Mouse (Mus musculus): ENCODE measurements around the gene Egfl6. TPM values are rescaled to one million over a fixed set of nuclear protein-coding genes. Genes with fewer than 3 reads are reported as not detected.

Gene Egfl6
- polyA plus RNA-seq, 1 experiment from 2014 or later: 4.8 TPM

DNA sequence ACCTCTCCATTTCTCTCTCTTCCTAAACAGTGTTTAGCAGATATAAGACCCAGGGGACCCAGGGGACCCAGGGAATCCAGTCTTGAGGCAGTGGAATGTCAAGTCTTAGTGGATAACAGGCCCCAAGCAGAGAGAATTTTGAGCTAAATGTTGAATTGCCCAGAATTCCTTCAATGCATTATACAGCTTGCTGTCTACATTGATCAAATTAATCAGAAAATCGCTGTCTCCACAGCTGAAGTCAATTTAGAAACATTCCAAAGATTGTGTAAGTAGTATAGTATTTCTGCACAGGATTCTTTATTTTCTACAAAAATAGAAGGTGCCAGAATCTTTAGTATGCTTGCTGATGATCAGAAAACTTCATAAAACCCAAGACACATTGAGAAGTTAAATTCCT, 9.4 kb downstream of the Egfl6 start:
- H3K4me1 ChIP-seq (ENCODE audit: control insufficient read depth, insufficient read depth, low read depth, low read length): no peaks in the 10 kb centered on the region
- whole genome bisulfite sequencing: 68% methylated on average over 1 of the region's 1 CpGs
- H3K36me3 ChIP-seq (ENCODE audit: control insufficient read depth, insufficient read depth, low read length): no peaks in the 10 kb centered on the region
- no peak for ATAC-seq
- H3K27ac ChIP-seq (ENCODE audit: low read depth, low read length): no peak overlapping the region
- no peak overlapping the region for H3K9ac ChIP-seq (ENCODE audit: low read depth, low read length)
- H3K4me3 ChIP-seq (ENCODE audit: low read length): no peak overlapping the region
- no peak overlapping the region for H3K4me2 ChIP-seq (ENCODE audit: low read length)
- no peaks in the 10 kb centered on the region; the same call in 1 of the 2 replicates for H3K27me3 ChIP-seq (replicated peaks; ENCODE audit: control insufficient read depth, insufficient read depth, low read length)
- H3K9me3 ChIP-seq (ENCODE audit: control insufficient read depth, low read length): no peaks in the 10 kb centered on the region

DNA sequence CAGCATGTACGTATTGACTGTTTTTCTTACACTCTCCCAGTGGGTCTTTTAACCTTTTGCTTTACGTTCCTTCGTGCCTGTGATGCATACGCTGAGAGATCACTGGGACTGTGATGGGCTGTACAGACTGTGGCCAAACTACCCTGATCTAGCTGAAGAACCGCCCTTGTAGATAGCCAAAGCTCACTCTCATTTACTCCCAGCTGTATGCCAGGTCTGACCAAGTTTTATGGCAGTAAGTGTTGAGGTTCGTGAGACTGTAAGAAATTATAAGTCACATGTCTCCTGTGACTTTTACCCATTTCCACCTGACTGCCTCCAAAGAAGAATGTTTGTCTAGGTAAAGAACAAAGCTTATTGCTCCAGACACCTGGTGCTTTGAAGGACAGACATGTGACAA, 19.5 kb downstream of the Egfl6 start:
- Histone ChIP-seq H3K4me2 (ENCODE audit: low read length) (no peak overlapping the region), H3K27ac (ENCODE audit: low read depth, low read length) (no peak overlapping the region), H3K9ac (ENCODE audit: low read depth, low read length) (no peak overlapping the region), H3K4me1 (ENCODE audit: control insufficient read depth, insufficient read depth, low read depth, low read length) (no peaks in the 10 kb centered on the region), H3K27me3 (replicated peaks; ENCODE audit: control insufficient read depth, insufficient read depth, low read length) (no peaks in the 10 kb centered on the region; the same call in 1 of the 2 replicates), H3K4me3 (ENCODE audit: low read length) (no peak overlapping the region), H3K36me3 (ENCODE audit: control insufficient read depth, insufficient read depth, low read length) (no peaks in the 10 kb centered on the region), H3K9me3 (ENCODE audit: control insufficient read depth, low read length) (no peaks in the 10 kb centered on the region)
- ATAC-seq: no peak
- WGBS: 84% methylated on average over 6 of the region's 6 CpGs

DNA sequence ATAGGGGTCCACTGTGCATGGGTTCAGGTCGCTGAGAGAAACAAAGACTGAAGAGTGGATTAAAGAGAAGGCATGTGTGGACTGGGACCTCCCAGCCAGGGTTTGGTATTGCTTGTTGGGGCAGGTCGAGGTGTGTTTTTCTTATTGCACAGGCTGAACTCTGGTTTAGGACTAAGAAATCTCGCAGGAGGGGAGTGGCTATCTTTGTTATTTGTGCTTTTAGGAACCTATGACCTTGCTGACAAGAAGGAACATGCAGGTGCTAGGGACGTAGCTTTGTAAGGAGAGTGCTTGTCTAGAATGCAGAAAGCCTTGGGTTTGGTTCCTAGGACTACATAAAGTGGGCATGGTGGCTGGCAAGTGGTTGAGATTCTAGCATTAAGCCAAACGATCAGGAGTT, 20.1 kb downstream of the Egfl6 start:
- WGBS: 75% methylated on average over 5 of the region's 5 CpGs
- ATAC-seq: no peak
- no peak overlapping the region for H3K27ac ChIP-seq (ENCODE audit: low read depth, low read length)

DNA sequence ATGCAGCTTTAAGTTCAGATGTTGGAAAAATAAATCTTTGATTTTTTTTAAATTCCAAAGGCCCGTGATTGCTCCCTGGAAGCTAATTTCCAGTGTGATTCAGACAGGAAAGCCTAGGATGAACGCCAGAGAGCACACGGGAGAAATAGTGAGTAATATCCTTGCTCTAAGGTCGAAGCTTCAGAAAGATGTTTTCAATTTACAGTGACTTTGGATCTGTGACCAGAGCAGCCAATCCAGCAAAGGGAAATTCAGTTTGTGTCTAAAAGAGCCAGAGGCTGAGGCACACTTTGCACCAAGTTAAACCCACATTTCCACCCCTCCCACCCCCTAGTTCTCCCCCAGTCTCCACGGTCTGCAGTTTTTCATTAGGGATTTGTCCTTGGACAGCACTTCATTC, 20.6 kb downstream of the Egfl6 start:
- WGBS: 74% methylated on average over 5 of the region's 5 CpGs
- no peak overlapping the region for H3K9ac ChIP-seq (ENCODE audit: low read depth, low read length)
- H3K4me1 ChIP-seq (ENCODE audit: control insufficient read depth, insufficient read depth, low read depth, low read length): no peaks in the 10 kb centered on the region
- no peak overlapping the region for H3K4me2 ChIP-seq (ENCODE audit: low read length)
- no peaks in the 10 kb centered on the region; the same call in 1 of the 2 replicates for H3K27me3 ChIP-seq (replicated peaks; ENCODE audit: control insufficient read depth, insufficient read depth, low read length)
- no peak overlapping the region for H3K4me3 ChIP-seq (ENCODE audit: low read length)
- no peak overlapping the region for H3K27ac ChIP-seq (ENCODE audit: low read depth, low read length)
- no peaks in the 10 kb centered on the region for H3K36me3 ChIP-seq (ENCODE audit: control insufficient read depth, insufficient read depth, low read length)
- no peaks in the 10 kb centered on the region for H3K9me3 ChIP-seq (ENCODE audit: control insufficient read depth, low read length)
- no peak for ATAC-seq

More for the DNA sequence above, 20.1 kb downstream of the Egfl6 start:
- H3K9me3 ChIP-seq (ENCODE audit: control insufficient read depth, low read length): no peaks in the 10 kb centered on the region
- no peaks in the 10 kb centered on the region; the same call in 1 of the 2 replicates for H3K27me3 ChIP-seq (replicated peaks; ENCODE audit: control insufficient read depth, insufficient read depth, low read length)
- H3K4me2 ChIP-seq (ENCODE audit: low read length): no peak overlapping the region
- H3K4me3 ChIP-seq (ENCODE audit: low read length): no peak overlapping the region
- H3K4me1 ChIP-seq (ENCODE audit: control insufficient read depth, insufficient read depth, low read depth, low read length): no peaks in the 10 kb centered on the region
- no peaks in the 10 kb centered on the region for H3K36me3 ChIP-seq (ENCODE audit: control insufficient read depth, insufficient read depth, low read length)
- H3K9ac ChIP-seq (ENCODE audit: low read depth, low read length): no peak overlapping the region

DNA sequence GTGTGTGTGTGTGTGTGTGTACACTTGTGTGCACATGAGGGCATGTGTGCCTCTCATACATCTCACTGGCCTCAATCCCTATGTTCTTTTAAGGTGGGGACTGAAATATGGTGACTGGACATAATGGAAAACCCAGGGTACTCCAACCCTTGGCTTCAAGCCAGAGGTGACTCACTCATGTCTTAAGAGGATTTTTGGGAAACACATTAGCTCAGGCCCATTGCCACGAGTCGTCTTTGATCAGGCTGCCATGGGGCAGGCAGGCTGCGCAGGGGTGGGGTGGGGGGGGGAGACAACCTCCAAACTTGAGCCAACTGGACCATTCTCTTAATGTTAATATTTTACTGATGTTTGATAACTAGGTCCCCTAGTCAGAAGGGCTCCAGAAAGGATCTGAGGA, 26.2 kb downstream of the Egfl6 start:
- Histone ChIP-seq H3K27ac (ENCODE audit: low read depth, low read length) (no peak overlapping the region), H3K4me1 (ENCODE audit: control insufficient read depth, insufficient read depth, low read depth, low read length) (no peaks in the 10 kb centered on the region), H3K9me3 (ENCODE audit: control insufficient read depth, low read length) (no peaks in the 10 kb centered on the region), H3K4me2 (ENCODE audit: low read length) (no peak overlapping the region), H3K27me3 (replicated peaks; ENCODE audit: control insufficient read depth, insufficient read depth, low read length) (no peaks in the 10 kb centered on the region; the same call in 1 of the 2 replicates), H3K4me3 (ENCODE audit: low read length) (no peak overlapping the region), H3K9ac (ENCODE audit: low read depth, low read length) (no peak overlapping the region), H3K36me3 (ENCODE audit: control insufficient read depth, insufficient read depth, low read length) (no peaks in the 10 kb centered on the region)
- no peak for ATAC-seq
- WGBS: 81% methylated on average over 3 of the region's 3 CpGs

DNA sequence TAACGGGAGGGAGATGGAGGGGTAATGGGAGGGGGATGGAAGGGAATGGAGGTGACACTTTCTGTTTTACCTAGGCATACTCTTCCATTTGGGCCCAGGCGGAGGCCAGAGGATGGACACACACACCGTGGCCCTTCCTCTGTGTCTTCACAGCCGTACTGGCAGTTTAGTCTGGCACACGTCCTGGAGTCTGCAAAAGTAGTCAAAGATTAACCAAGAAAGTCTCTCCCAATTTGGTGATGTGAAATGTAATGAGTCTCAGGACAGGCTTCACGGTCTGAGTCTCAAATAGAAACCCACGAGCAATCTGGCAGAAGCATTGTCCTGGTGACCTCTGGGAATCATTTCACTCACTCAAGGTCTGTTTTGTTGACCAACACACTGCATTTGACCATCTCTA, 33.2 kb downstream of the Egfl6 start:
- no peak for ATAC-seq
- Histone ChIP-seq H3K27me3 (replicated peaks; ENCODE audit: control insufficient read depth, insufficient read depth, low read length) (no peaks in the 10 kb centered on the region), H3K27ac (ENCODE audit: low read depth, low read length) (no peak overlapping the region), H3K9me3 (ENCODE audit: control insufficient read depth, low read length) (no peaks in the 10 kb centered on the region), H3K36me3 (ENCODE audit: control insufficient read depth, insufficient read depth, low read length) (no peaks in the 10 kb centered on the region), H3K4me1 (ENCODE audit: control insufficient read depth, insufficient read depth, low read depth, low read length) (no peaks in the 10 kb centered on the region), H3K9ac (ENCODE audit: low read depth, low read length) (no peak overlapping the region), H3K4me3 (ENCODE audit: low read length) (no peak overlapping the region), H3K4me2 (ENCODE audit: low read length) (no peak overlapping the region)
- 84% methylated on average over 7 of the region's 7 CpGs for WGBS

DNA sequence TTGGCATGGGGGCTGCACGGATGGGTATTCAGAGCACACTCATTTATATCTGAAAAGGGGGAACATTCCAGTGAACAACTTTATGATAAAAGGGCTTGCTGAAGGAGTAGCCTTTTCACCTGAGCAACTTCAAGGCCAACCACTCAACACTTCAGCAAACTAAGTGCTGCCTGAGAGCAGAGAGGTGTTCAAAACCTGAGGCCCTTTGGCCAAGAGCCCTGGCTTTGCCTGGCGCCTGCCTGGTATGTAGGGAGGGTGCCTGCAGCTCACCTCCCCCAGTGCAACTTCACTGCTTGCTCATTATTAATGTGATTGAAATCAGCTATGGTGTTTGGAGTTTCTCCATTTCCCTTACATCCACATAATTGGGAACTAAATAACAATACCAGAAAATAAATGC, 39.0 kb downstream of the Egfl6 start:
- Histone ChIP-seq H3K4me2 (ENCODE audit: low read length) (no peak overlapping the region), H3K9me3 (ENCODE audit: control insufficient read depth, low read length) (no peaks in the 10 kb centered on the region), H3K4me3 (ENCODE audit: low read length) (no peak overlapping the region), H3K9ac (ENCODE audit: low read depth, low read length) (no peak overlapping the region), H3K4me1 (ENCODE audit: control insufficient read depth, insufficient read depth, low read depth, low read length) (no peaks in the 10 kb centered on the region), H3K27me3 (replicated peaks; ENCODE audit: control insufficient read depth, insufficient read depth, low read length) (no peaks in the 10 kb centered on the region), H3K27ac (ENCODE audit: low read depth, low read length) (no peak overlapping the region), H3K36me3 (ENCODE audit: control insufficient read depth, insufficient read depth, low read length) (no peaks in the 10 kb centered on the region)
- no peak for ATAC-seq
- 84% methylated on average over 2 of the region's 2 CpGs for WGBS

DNA sequence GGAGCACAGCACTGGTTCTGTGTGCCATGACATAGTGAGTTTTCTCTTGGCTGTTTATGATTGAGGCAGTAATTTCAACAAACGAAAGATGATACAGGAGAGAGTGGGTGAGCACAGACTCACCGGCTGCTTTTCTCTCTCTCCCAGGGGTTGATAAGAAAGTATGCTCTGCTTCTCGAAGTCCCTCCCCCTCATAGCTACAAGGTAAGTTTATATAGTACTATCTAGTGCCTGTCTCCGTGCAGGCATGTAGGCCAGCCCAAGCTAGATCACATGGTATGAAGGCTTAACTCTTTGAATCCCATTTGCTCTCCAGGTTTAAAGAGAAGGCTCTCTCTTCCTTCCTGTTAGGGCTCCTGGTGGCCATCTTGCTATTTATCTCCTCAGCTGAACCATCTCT, 50.4 kb downstream of the Egfl6 start:
- H3K27ac ChIP-seq (ENCODE audit: low read depth, low read length): no peak overlapping the region
- no peak for ATAC-seq
- H3K36me3 ChIP-seq (ENCODE audit: control insufficient read depth, insufficient read depth, low read length): no peaks in the 10 kb centered on the region
- no peaks in the 10 kb centered on the region for H3K4me1 ChIP-seq (ENCODE audit: control insufficient read depth, insufficient read depth, low read depth, low read length)
- H3K9ac ChIP-seq (ENCODE audit: low read depth, low read length): no peak overlapping the region
- H3K27me3 ChIP-seq (replicated peaks; ENCODE audit: control insufficient read depth, insufficient read depth, low read length): peaks cover 3% of the 10 kb centered on the region; the same call in 1 of the 2 replicates
- H3K4me2 ChIP-seq (ENCODE audit: low read length): no peak overlapping the region
- no peak overlapping the region for H3K4me3 ChIP-seq (ENCODE audit: low read length)
- H3K9me3 ChIP-seq (ENCODE audit: control insufficient read depth, low read length): no peaks in the 10 kb centered on the region
- WGBS: 63% methylated on average over 4 of the region's 4 CpGs

DNA sequence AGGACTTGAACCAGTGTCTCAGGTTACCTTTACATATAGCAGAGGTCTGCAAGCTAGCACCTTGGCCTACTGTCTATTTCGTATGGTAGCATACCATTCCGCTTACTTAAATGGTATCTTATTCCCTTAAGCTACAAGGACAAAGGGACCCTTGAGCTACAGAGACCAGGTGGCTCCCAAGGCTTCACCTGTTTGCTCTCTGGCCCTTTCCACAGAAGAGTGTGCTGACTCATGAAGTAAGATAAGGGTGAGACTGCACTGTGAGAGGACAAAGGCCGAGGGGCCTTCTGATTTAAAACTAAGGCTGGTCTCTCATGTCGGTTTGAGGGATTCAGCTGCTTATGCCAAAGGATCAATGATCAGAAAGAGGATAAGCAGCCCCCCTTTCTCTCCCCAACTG, 52.1 kb downstream of the Egfl6 start:
- no peak for ATAC-seq
- H3K4me1 ChIP-seq (ENCODE audit: control insufficient read depth, insufficient read depth, low read depth, low read length): no peaks in the 10 kb centered on the region
- peaks cover 3% of the 10 kb centered on the region; the same call in 1 of the 2 replicates for H3K27me3 ChIP-seq (replicated peaks; ENCODE audit: control insufficient read depth, insufficient read depth, low read length)
- 85% methylated on average over 4 of the region's 4 CpGs for WGBS
- no peaks in the 10 kb centered on the region for H3K9me3 ChIP-seq (ENCODE audit: control insufficient read depth, low read length)
- H3K9ac ChIP-seq (ENCODE audit: low read depth, low read length): no peak overlapping the region
- H3K4me3 ChIP-seq (ENCODE audit: low read length): no peak overlapping the region
- no peaks in the 10 kb centered on the region for H3K36me3 ChIP-seq (ENCODE audit: control insufficient read depth, insufficient read depth, low read length)
- H3K27ac ChIP-seq (ENCODE audit: low read depth, low read length): no peak overlapping the region
- H3K4me2 ChIP-seq (ENCODE audit: low read length): no peak overlapping the region

DNA sequence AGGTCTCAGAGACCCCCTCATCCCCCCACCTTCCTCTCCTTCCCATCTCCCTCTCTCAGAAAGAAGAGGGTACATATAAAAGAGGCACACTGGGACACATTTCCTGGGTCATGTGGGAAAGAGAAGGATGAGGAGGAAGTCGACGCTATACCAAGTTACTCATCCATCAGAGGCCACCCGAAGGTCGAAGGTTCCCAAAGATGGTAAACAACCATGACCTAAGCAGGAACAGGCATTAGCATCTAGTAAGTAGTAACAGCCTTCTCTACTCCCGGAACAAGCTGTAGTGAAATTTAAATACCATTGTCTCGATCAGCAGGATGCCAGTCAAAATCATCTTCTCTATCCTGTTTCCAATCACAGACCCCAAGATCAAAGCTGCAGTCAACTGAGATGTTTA, 53.8 kb downstream of the Egfl6 start:
- Histone ChIP-seq H3K4me3 (ENCODE audit: low read length) (no peak overlapping the region), H3K36me3 (ENCODE audit: control insufficient read depth, insufficient read depth, low read length) (no peaks in the 10 kb centered on the region), H3K27me3 (replicated peaks; ENCODE audit: control insufficient read depth, insufficient read depth, low read length) (peaks cover 3% of the 10 kb centered on the region; the same call in 1 of the 2 replicates), H3K4me2 (ENCODE audit: low read length) (no peak overlapping the region), H3K4me1 (ENCODE audit: control insufficient read depth, insufficient read depth, low read depth, low read length) (no peaks in the 10 kb centered on the region), H3K27ac (ENCODE audit: low read depth, low read length) (no peak overlapping the region), H3K9ac (ENCODE audit: low read depth, low read length) (no peak overlapping the region), H3K9me3 (ENCODE audit: control insufficient read depth, low read length) (no peaks in the 10 kb centered on the region)
- no peak for ATAC-seq
- 43% methylated on average over 6 of the region's 6 CpGs for WGBS

All from hindbrain, embryonic 16.5 days (tissue).